8 mouse cellular contexts compared by ENCODE assay signal in genomic region chr19:4018743-4019583, GRCm38 (mm10). TPM values are rescaled to one million over a fixed set of nuclear protein-coding genes. Genes with fewer than 3 reads are reported as not detected.
DNase-seq lines count a peak whose midpoint lies in the region; ATAC-seq lines count a peak whose summit lies in the region.

No protein-coding gene starts in this region.

- H3K9ac ChIP-seq in hindbrain, embryonic 15.5 days = no peak overlapping the region

- no peak overlapping the region for H3K4me3 ChIP-seq in hindbrain, embryonic 15.5 days

- ATAC-seq in hindbrain, embryonic 15.5 days (ENCODE audit: low FRiP score, low read depth) = peak; percentile 86

- no peaks in the 10 kb centered on the region for H3K27me3 ChIP-seq in hindbrain, embryonic 15.5 days

- peaks cover 8% of the 10 kb centered on the region; the same call in 1 of the 2 replicates for H3K4me1 ChIP-seq in hindbrain, embryonic 15.5 days (replicated peaks)

- 25% methylated on average over 18 of the region's 18 CpGs for WGBS in hindbrain, embryonic 15.5 days

- peak; percentile 90 for DNase-seq in ZHBTc4 (ENCODE audit: low read depth, low spot score)
- DNase-seq in cerebellum, postnatal 25 days = peak; percentile 82 to 89
- peak; percentile 68 to 87 for DNase-seq in frontal cortex, postnatal 36 days (ENCODE audit: low spot score in 2 of 2)
- DNase-seq in left cerebral cortex, adult 11 months (ENCODE audit: low spot score) = peak; percentile 72
- DNase-seq in lung, postnatal 36 days = peak; percentile 93
- peak; percentile 78 to 81 for DNase-seq in right cerebral cortex, adult 2 months (ENCODE audit: low spot score in 2 of 2)
- peak; percentile 79 to 81 for DNase-seq in urinary bladder, postnatal 4 days (ENCODE audit: low spot score in 2 of 2)

- no peak overlapping the region; the same call in 1 of the 2 replicates for H3K4me2 ChIP-seq in hindbrain, embryonic 15.5 days

- no peak overlapping the region for H3K27ac ChIP-seq in hindbrain, embryonic 15.5 days (replicated peaks)

- no peaks in the 10 kb centered on the region for H3K9me3 ChIP-seq in hindbrain, embryonic 15.5 days

- H3K36me3 ChIP-seq in hindbrain, embryonic 15.5 days = no peaks in the 10 kb centered on the region

RNA-seq across cellular contexts. Expression of gene Ndufv1, which starts 6.4 kb away (rescaled TPM):
- polyA plus RNA-seq in hindbrain, embryonic 15.5 days (2015; fragmentation: Nextera tagmentation; extraction: Ambion mirVana) = 244 and 247 TPM in 2 replicates

RNA-seq across cellular contexts. Expression of gene Doc2g, which starts 15.8 kb away (rescaled TPM):
- 5.9 and 6.4 TPM in 2 replicates for polyA plus RNA-seq in hindbrain, embryonic 15.5 days (2015; fragmentation: Nextera tagmentation; extraction: Ambion mirVana)

RNA-seq across cellular contexts. Expression of gene Gm49405, which starts 18.5 kb away (rescaled TPM):
- 5.1 and 5.5 TPM in 2 replicates for polyA plus RNA-seq in hindbrain, embryonic 15.5 days (2015; fragmentation: Nextera tagmentation; extraction: Ambion mirVana)

RNA-seq across cellular contexts. Expression of gene Nudt8, which starts 18.6 kb away (rescaled TPM):
- polyA plus RNA-seq in hindbrain, embryonic 15.5 days (2015; fragmentation: Nextera tagmentation; extraction: Ambion mirVana) = 25.8 and 26.5 TPM in 2 replicates

RNA-seq across cellular contexts. Expression of gene Gstp1, which starts 18.8 kb away (rescaled TPM):
- polyA plus RNA-seq in hindbrain, embryonic 15.5 days (2015; fragmentation: Nextera tagmentation; extraction: Ambion mirVana) = 534 and 573 TPM in 2 replicates
